Mouse (Mus musculus) left cerebral cortex, adult 2 months (tissue): ENCODE measurements at regions not wholly inside any gene's neighbourhood (a gene's known extent, or its start where the extent isn't known, plus 50 kb on each side); places are given as distances from the start of the nearest gene placed in this dataset.

Experiments
- DNase-seq, 2 experiments: peaks; one replicate each; pipeline ENCODE4 v3.0.0; 2021 to 2022; ENCODE audit warnings: low spot score in 2 of 2, mixed read lengths in 1 of 2; ENCODE audit errors: extremely low spot score in 1 of 2
- H3K27ac ChIP-seq: fragments of 200-600 bp; 2 replicates; pipeline ENCODE4 v1.8.1; 2022
- H3K4me3 ChIP-seq: fragments of 200-600 bp; 2 replicates; pipeline ENCODE4 v1.8.1; 2022
- CTCF ChIP-seq: fragments of 200-600 bp; IDR thresholded peaks from 2 replicates; pipeline ENCODE4 v1.8.1; 2022; ENCODE audit warnings: antibody characterized with exemption, mild to moderate bottlenecking, moderate library complexity
- intact Hi-C: fragments of 180-260 bp; cut with DNase I; formaldehyde crosslinking; loops from one replicate; pipeline ENCODE4 v1.15.1; 2025

DNA sequence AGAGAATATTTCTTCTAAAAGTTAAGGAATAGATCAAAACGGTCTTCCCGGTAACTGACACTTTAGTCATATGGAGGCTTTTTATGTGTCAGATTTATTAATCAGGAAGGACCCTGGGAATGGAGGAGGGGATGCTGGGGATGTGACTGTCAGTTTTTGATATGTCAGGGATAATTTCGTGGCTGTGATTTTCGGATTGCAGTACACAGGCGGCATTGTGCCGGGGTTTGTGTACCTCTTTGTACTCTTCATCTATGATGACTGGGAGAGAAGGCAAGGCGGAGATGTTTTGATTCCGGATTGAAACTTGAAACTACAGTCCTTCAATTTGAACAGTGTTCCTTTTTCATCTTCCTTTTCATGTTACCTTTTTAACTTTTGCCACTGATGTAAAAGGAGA, 344.2 kb downstream of the Mdfic start:
- no peak overlapping the region for H3K27ac ChIP-seq
- DNase-seq = no peak
- H3K4me3 ChIP-seq = no peak overlapping the region
- intact Hi-C loops = no loop called here
- TF ChIP-seq CTCF = no peak

DNA sequence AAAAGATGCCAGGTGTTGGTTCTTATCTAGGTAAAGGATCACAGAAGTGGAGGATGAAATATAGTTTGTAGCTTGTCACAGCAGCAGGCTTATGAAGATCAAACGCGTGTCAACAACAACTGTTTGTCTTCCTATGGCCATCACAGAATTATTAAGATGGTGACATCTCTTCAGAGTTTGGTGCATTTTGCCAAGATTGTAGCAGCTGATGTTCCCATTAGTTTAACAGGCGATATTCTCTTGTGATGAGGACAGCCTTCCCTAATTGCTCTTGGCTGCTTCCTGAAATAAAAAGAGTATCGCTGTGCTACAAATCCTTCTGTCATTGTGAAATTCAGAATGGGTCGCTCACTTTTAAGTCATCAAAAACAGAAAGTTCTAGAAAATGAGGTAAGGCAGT, 344.7 kb downstream of the Mdfic start:
- intact Hi-C loops = no loop called here
- Histone ChIP-seq H3K27ac (no peak overlapping the region), H3K4me3 (no peak overlapping the region)
- no peak for TF ChIP-seq CTCF
- DNase-seq = no peak

DNA sequence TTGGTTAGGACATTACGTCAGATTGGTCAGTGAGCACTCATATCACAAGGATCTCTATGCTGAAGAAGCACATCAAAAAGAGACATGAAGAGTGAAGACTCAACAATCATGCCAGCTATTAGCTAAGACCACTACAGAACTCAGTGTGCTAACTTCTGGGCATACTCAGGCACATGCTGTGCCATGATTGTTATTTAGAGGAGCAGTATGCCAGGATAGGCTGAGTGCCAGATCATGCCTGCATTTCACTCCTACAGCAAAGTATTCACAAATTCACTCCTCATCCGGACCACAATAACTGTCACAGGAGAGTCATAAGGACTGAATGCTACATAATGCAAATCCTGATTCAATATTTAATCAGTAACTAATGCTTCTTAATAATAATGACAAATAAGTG, 355.8 kb downstream of the Mdfic start:
- Histone ChIP-seq H3K27ac (no peak overlapping the region), H3K4me3 (no peak overlapping the region)
- intact Hi-C loops = no loop called here
- no peak for DNase-seq
- no peak for TF ChIP-seq CTCF

DNA sequence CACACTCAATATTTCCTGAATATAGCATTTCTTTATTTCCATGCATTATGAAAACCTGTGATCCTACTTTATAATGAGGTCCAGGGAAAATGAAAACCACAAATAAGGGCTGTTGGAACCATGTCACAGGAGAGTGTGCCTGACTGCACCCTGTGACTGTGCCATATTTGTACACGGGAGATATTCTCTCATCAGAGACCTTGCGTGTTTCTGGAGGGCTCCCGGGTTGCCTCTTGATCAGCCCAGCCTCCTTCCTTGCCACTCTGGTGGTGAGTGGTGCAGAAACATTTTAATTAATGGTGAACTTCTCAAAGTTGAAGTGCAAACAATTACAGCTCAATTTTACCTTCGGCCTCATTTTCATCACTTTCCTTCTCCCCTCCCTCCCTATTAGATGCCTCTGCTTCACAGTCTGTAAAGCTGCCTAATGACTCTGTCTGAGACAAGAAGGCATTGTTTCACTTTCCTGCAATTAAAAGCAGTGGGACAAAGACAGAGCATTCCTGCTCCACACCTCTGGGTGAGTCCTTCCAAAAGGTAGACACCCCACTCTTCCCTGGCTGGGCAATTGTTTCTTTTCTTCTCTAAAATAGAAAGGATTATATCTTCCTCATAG, 356.8 kb downstream of the Mdfic start:
- intact Hi-C loops = no loop called here
- DNase-seq = no peak
- no peak overlapping the region for H3K27ac ChIP-seq
- TF ChIP-seq CTCF = no peak
- no peak overlapping the region for H3K4me3 ChIP-seq

DNA sequence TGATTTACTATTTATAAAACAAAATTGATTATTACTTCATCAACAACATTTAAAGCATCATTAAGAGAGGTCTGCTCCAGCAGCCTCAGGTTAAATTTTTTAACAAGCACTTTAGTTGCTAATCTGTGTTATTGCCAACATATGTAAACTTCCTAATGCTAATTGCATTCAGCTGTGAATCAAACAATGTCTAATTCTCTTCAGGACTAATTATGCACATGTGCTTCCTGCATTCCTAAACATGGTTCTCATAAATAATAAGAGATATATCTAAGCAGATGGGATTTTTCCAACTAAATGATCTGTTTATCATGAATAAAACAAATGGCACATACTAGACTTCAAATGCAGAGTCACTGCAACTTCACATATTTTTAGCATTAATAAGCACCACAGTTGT, 357.5 kb downstream of the Mdfic start:
- intact Hi-C loops = no loop called here
- Histone ChIP-seq H3K27ac (no peak overlapping the region), H3K4me3 (no peak overlapping the region)
- no peak for TF ChIP-seq CTCF
- no peak for DNase-seq

DNA sequence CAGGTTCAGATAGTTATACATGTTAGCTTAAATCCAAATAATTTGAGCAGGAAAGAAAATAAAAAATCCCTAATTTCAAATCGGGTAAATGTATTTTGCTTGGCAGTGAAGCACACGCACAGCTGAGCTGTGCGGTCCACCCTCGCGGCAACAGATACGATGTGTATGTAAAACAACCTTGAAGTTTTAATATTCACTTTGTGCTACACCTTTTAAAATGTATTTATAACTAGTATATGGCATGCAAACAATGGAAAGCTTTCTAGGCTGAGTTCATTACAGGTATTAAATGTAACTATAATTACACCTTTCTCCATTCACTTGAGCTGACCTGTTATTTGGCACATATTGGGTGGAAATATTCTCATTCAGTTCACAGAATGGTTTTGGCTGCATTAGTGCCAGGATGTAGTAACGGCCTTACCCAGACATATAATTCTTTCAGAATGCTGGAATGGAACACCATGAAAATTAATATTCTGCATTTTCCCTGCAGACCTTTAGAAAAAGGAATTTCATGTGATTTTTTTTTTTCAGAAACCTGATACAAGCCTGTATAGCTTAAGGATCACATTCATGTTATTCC, 366.6 kb downstream of the Mdfic start:
- no peak for DNase-seq
- H3K27ac ChIP-seq = no peak overlapping the region
- intact Hi-C loops = no loop called here
- TF ChIP-seq CTCF = no peak
- no peak overlapping the region for H3K4me3 ChIP-seq

DNA sequence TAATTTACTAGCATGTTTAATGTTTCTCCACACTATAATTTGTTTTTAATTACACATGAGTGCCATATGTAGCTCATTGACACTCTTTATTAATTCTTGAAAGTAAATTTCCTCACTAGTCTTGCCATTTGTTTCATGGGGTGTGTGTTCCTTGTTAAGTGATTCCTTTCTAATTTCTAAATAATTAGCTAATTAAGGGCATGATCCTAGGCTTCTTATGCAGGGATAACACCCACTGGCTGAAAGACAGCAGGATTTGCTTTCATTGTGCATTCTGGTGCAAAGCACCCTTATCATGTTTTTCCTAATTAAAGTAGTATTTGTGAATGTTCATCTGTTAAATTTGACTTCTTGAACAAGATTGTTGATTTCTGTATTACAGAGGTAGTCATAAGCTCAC, 378.3 kb downstream of the Mdfic start:
- no peak overlapping the region for H3K27ac ChIP-seq
- intact Hi-C loops = no loop called here
- no peak overlapping the region for H3K4me3 ChIP-seq
- no peak for DNase-seq
- TF ChIP-seq CTCF = no peak

DNA sequence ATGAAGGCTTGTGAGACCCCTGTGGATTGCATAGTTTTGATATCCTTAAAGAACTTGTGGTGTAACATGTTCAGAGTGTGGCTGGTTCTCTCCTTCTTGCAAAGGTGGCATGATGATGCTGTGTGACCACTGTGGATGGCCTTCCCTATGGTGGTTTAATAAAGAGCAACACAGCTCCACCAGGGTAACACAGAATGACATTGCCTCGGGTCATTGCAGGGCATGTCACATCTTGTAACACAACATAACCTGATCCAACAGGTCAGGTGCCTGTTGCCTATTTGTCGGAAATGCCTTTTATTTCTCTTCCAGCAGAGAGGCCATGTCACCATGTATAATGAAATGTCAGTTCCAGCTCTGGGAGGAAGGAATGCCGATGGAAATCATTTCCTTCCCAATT, 420.5 kb downstream of the Mdfic start:
- H3K27ac ChIP-seq = no peak overlapping the region
- H3K4me3 ChIP-seq = no peak overlapping the region
- DNase-seq = no peak
- intact Hi-C loops = no loop called here
- no peak for TF ChIP-seq CTCF

DNA sequence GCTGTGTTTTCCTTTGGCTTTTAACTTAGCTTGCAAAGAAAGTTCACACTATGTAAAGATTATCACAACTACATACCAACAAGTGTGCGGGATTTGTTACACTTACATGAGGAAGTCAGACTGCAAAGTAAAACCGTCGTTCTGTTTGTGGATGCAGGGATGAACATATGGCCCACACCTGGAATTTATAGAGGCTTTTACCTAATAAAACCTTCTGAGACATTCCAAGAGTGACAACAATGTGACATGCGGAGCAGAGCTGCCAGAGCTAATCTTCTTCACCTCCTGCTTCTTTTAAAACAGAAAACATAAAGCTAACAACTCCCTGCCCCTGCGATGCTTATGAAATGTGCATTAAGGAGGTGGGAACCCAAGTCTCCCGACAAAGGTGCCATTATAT, 424.1 kb downstream of the Mdfic start:
- H3K27ac ChIP-seq = no peak overlapping the region
- no peak overlapping the region for H3K4me3 ChIP-seq
- TF ChIP-seq CTCF = no peak
- DNase-seq = no peak
- intact Hi-C loops = no loop called here

DNA sequence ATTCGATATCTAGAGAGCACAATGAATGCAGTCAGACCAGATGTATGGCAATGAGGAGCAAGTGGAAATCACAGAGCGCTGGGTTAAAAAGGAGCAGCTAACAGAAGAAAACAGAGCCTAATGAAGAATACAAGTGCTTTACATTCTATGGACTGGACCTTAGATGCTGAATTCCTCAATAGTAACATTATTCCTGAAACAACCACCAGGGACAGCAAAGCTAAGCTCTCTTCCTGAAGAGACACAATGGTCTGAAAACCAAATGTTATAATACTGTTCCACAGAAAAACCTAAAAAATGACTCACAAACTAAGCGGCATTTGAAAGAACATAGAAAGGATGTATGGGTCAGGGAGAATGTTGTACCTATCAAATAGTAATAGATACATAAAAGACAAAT, 430.1 kb downstream of the Mdfic start:
- intact Hi-C loops = no loop called here
- TF ChIP-seq CTCF = peak; percentile 42
- no peak for DNase-seq
- Histone ChIP-seq H3K4me3 (no peak overlapping the region), H3K27ac (no peak overlapping the region)

DNA sequence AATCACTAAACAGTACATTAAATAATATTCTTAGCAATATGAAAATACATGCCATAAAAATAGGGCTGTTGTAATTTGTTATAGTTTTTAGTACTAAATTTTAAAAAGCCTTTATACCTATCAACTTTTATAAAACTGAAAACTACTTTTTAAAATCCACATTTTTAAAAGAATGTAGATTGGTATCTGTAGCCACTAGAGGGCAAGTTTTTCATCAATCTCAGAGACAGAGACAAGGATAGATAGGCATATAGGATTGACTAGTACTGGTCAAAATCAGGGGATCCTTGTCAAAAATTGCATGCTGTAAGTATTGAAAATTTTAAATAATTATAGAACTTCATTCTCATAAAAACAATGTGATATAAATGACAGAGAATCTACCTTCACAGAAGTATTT, 431.0 kb downstream of the Mdfic start:
- no peak for DNase-seq
- Histone ChIP-seq H3K4me3 (no peak overlapping the region), H3K27ac (no peak overlapping the region)
- intact Hi-C loops = no loop called here
- TF ChIP-seq CTCF = peak; percentile 52

DNA sequence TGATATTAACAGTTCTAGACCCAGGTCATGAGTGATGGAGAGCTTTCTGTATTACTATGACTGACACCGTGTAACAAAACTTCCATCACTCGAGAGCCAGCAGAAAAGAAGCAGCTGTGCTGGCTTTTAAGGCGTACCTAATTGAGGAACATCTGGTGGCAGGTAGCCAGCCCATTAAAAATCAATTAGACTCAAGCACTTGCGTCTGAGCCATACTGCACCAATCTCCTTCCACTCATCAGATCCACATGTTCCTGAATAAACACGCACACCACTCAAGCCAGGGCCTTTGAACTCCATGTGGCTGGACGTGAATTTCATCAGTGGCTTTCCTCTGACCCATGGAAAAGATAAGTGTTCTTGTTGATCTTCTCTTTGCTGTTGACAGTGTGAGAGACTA, 432.2 kb downstream of the Mdfic start:
- no peak overlapping the region for H3K4me3 ChIP-seq
- DNase-seq = no peak
- intact Hi-C loops = loop anchor here (1.0 kb wide), 1 partner anchor 73 kb away; no protein-coding TSS in a partner anchor
- no peak overlapping the region for H3K27ac ChIP-seq
- TF ChIP-seq CTCF = no peak

DNA sequence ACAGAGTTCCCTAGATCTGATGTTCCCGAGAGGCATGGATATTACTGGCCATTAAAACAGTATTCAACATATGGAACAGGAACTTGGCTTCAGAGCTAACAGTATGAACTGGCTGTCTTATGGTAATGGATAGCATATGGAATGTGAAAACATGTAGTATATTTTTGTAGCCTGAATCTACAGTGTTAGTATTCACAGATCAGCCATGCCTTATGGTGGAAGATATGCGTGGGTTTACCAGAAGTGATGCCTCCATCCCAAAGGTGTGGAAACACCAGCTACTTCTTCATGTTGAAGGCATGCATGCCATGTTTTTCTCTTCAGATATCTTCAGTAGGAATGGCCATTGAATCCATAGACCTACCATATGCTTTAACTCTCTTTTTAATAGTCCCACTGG, 444.6 kb downstream of the Mdfic start:
- DNase-seq = no peak
- intact Hi-C loops = no loop called here
- Histone ChIP-seq H3K4me3 (no peak overlapping the region), H3K27ac (no peak overlapping the region)
- TF ChIP-seq CTCF = no peak
